Mouse (Mus musculus): Measurements from ENCODE around the gene Paxbp1.

- no peak for TF ChIP-seq CTCF (IDR thresholded peaks at IDR 0.05; ENCODE audit: low read depth)
- TF ChIP-seq EP300 (IDR thresholded peaks at IDR 0.05; ENCODE audit: low read depth), result no peak
Observed at GRCm38 (mm10) chr16:91085239-91085825, 41.0 kb upstream of the Paxbp1 start.

Measured in heart, postnatal 0 days (tissue).